Mouse (Mus musculus) myocyte (in vitro differentiated cells): ENCODE results near the gene Kif1a.

Experiments used
- E2F4 ChIP-seq: IDR thresholded peaks from one replicate; pipeline ENCODE4 v1.6.1; 2011; ENCODE audit warnings: mild to moderate bottlenecking, control low read depth, moderate library complexity; ENCODE audit not compliant: insufficient read depth
- MAX ChIP-seq: IDR thresholded peaks from one replicate; pipeline ENCODE4 v1.6.1; 2011; ENCODE audit warnings: low read depth, mild to moderate bottlenecking, control low read depth
- POLR2A ChIP-seq: IDR thresholded peaks from one replicate; pipeline ENCODE4 v1.6.1; 2011; ENCODE audit warnings: low read depth, mild to moderate bottlenecking, control low read depth, moderate library complexity; ENCODE audit not compliant: insufficient read length
- POLR2AphosphoS2 ChIP-seq: IDR thresholded peaks from one replicate; pipeline ENCODE4 v1.6.1; 2011; ENCODE audit warnings: low read depth, control low read depth; ENCODE audit not compliant: insufficient read length
- USF1 ChIP-seq: IDR thresholded peaks from one replicate; pipeline ENCODE4 v1.6.1; 2011; ENCODE audit warnings: low read depth, mild to moderate bottlenecking, control low read depth, moderate library complexity

GRCm38 (mm10) chr1:93130242-93130983 is 28.7 kb upstream of the Kif1a start:
- TF ChIP-seq POLR2AphosphoS2 (no peak), MAX (no peak), POLR2A (no peak), USF1 (no peak), E2F4 (no peak)
